Comparison of ENCODE assay signal across 7 mouse cellular contexts in the genomic region with DNA sequence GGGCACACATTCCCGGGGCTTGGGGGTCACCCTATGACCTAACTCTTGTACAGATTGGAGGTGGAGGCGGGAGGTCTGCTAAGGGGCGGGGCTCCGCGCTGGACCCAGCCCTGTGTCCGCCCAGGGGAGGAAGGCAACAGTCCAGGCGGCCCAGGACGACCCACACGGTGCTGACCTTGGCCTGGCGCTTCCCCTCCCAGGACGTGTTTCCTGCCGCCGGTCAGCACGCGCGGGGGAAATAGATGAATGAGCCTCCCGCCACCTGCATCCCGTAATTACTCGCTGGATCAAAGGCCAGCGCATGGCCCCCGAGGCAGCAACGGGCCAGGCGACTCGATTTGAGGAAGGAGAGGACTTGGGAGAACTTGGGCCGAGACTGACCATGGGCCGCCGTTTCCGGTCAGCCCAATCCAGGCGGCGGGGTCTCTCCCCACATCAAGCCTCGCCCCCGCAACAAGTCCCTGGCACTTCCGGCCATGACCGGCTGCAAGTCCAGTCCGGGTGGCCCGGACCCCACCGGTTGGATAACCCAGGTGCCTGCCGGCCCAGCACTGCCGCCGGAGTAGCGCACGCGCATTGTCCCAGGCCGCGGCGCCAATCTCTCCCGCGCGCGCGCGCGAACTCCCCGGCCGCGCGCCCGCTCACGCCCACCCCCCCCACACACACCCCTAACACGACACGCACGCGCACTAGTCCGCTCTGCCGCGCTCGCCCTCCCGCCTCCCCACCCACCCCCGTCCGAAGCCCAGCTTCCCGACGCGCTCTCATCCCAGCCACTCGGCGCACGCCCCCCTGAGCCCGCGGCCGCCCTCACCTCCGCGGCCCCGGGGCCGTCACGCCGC. TPM values are rescaled to one million over a fixed set of nuclear protein-coding genes. Genes with fewer than 3 reads are reported as not detected.
DNase-seq lines count a peak whose midpoint lies in the region; ATAC-seq lines count a peak whose summit lies in the region.

No protein-coding gene starts in this region.

- peak overlapping the region; percentile 93 for H3K27ac ChIP-seq in intestine, embryonic 16.5 days (ENCODE audit: low read length)
- H3K27ac ChIP-seq in limb, embryonic 11.5 days (replicated peaks; ENCODE audit: low read depth, low read length): peak overlapping the region; percentile 75
- H3K27ac ChIP-seq in midbrain, embryonic 13.5 days: peak overlapping the region; percentile 94

- no peaks in the 10 kb centered on the region for H3K27me3 ChIP-seq in intestine, embryonic 16.5 days (replicated peaks; ENCODE audit: control insufficient read depth, insufficient read depth, low read length)
- no peaks in the 10 kb centered on the region for H3K27me3 ChIP-seq in limb, embryonic 11.5 days (ENCODE audit: control insufficient read depth, insufficient read depth, low read length)
- no peaks in the 10 kb centered on the region for H3K27me3 ChIP-seq in midbrain, embryonic 13.5 days

- H3K9ac ChIP-seq in intestine, embryonic 16.5 days (ENCODE audit: low read depth, low read length): peak overlapping the region; percentile 88
- peak overlapping the region; percentile 87 for H3K9ac ChIP-seq in limb, embryonic 11.5 days (ENCODE audit: low read length)
- H3K9ac ChIP-seq in midbrain, embryonic 13.5 days (replicated peaks): peak overlapping the region; percentile 91

- H3K4me1 ChIP-seq in intestine, embryonic 16.5 days (ENCODE audit: control insufficient read depth, insufficient read depth, low read length): peaks cover 31% of the 10 kb centered on the region
- peaks cover 9% of the 10 kb centered on the region; the same call in 1 of the 2 replicates for H3K4me1 ChIP-seq in limb, embryonic 11.5 days (ENCODE audit: control insufficient read depth, insufficient read depth, low read length)
- H3K4me1 ChIP-seq in midbrain, embryonic 13.5 days (replicated peaks): peaks cover 31% of the 10 kb centered on the region

- peak overlapping the region; percentile 78 for H3K4me2 ChIP-seq in intestine, embryonic 16.5 days (ENCODE audit: low read depth, low read length)
- peak overlapping the region; percentile 85 for H3K4me2 ChIP-seq in limb, embryonic 11.5 days (ENCODE audit: low read depth, severe bottlenecking)
- peak overlapping the region; percentile 94 for H3K4me2 ChIP-seq in midbrain, embryonic 13.5 days (replicated peaks)

- no peaks in the 10 kb centered on the region for H3K36me3 ChIP-seq in intestine, embryonic 16.5 days (ENCODE audit: control insufficient read depth, insufficient read depth, low read length)
- H3K36me3 ChIP-seq in limb, embryonic 11.5 days (ENCODE audit: control insufficient read depth, insufficient read depth, low read length): no peaks in the 10 kb centered on the region
- H3K36me3 ChIP-seq in midbrain, embryonic 13.5 days: no peaks in the 10 kb centered on the region

- no peaks in the 10 kb centered on the region for H3K9me3 ChIP-seq in intestine, embryonic 16.5 days (ENCODE audit: control insufficient read depth, low read length)
- no peaks in the 10 kb centered on the region for H3K9me3 ChIP-seq in limb, embryonic 11.5 days (ENCODE audit: control insufficient read depth, low read length)
- H3K9me3 ChIP-seq in midbrain, embryonic 13.5 days: no peaks in the 10 kb centered on the region

- WGBS in intestine, embryonic 16.5 days: under 1% methylated on average over 84 of the region's 85 CpGs
- under 1% methylated on average over 75 of the region's 85 CpGs for WGBS in limb, embryonic 11.5 days
- under 1% methylated on average over 72 of the region's 85 CpGs for WGBS in midbrain, embryonic 13.5 days

- intact Hi-C loops in gastrocnemius, postnatal 36 days (cut with DNase I): no loop called here

- DNase-seq in adrenal gland, postnatal 10 days: peak; percentile 93
- peak; percentile 92 for DNase-seq in embryo, embryonic 11 days
- peak; percentile 74 to 81 for DNase-seq in gastrocnemius, postnatal 36 days
- DNase-seq in limb, embryonic 11.5 days (ENCODE audit: low spot score): peak; percentile 87
- DNase-seq in spleen, adult 18-20 months: peak; percentile 69 to 71

- peak overlapping the region; percentile 80 for H3K4me3 ChIP-seq in intestine, embryonic 16.5 days (ENCODE audit: low read length)
- H3K4me3 ChIP-seq in limb, embryonic 11.5 days (ENCODE audit: low read depth, low read length): peak overlapping the region; percentile 80
- H3K4me3 ChIP-seq in midbrain, embryonic 13.5 days (replicated peaks): peak overlapping the region; percentile 68

- ATAC-seq in intestine, embryonic 16.5 days: peak; percentile 73
- ATAC-seq in limb, embryonic 11.5 days (ENCODE audit: insufficient number of reproducible peaks, low FRiP score, low TSS enrichment, low read depth): peak; percentile 75
- ATAC-seq in midbrain, embryonic 13.5 days: peak; percentile 78

RNA-seq across cellular contexts. Expression of gene Zfp787, which starts 0.5 kb away (rescaled TPM):
- 10 to 100 TPM; 46.2 to 61.5 TPM for total RNA-seq in adrenal gland, postnatal 10 days (2021)
- 10 to 100 TPM; 26.1 to 29.2 TPM for total RNA-seq in gastrocnemius, postnatal 36 days (2021)
- 20.6 and 20.9 TPM in 2 replicates for polyA plus RNA-seq in intestine, embryonic 16.5 days (2015; fragmentation: Nextera tagmentation; extraction: Ambion mirVana)
- polyA plus RNA-seq in limb, embryonic 11.5 days (2014; fragmentation: Nextera tagmentation; extraction: Ambion mirVana): 13.2 and 14.7 TPM in 2 replicates
- 22.4 and 27.6 TPM in 2 replicates for polyA plus RNA-seq in midbrain, embryonic 13.5 days (2015; fragmentation: Nextera tagmentation; extraction: Ambion mirVana)

RNA-seq across cellular contexts. Expression of gene Zfp444, which starts 16.8 kb away (rescaled TPM):
- total RNA-seq in adrenal gland, postnatal 10 days (2021): 10 to 100 TPM; 26.4 to 27.9 TPM
- 1 to 10 TPM; 7.2 to 8.3 TPM for total RNA-seq in gastrocnemius, postnatal 36 days (2021)
- polyA plus RNA-seq in intestine, embryonic 16.5 days (2015; fragmentation: Nextera tagmentation; extraction: Ambion mirVana): 34.6 and 35.3 TPM in 2 replicates
- polyA plus RNA-seq in limb, embryonic 11.5 days (2014; fragmentation: Nextera tagmentation; extraction: Ambion mirVana): 71.6 and 79.7 TPM in 2 replicates
- 84.7 and 95.4 TPM in 2 replicates for polyA plus RNA-seq in midbrain, embryonic 13.5 days (2015; fragmentation: Nextera tagmentation; extraction: Ambion mirVana)

RNA-seq across cellular contexts. Expression of gene Galp, which starts 41.6 kb away (rescaled TPM):
- total RNA-seq in adrenal gland, postnatal 10 days (2021): not detected
- total RNA-seq in gastrocnemius, postnatal 36 days (2021): not detected
- polyA plus RNA-seq in intestine, embryonic 16.5 days (2015; fragmentation: Nextera tagmentation; extraction: Ambion mirVana): not detected in 2 replicates
- not detected in 2 replicates for polyA plus RNA-seq in limb, embryonic 11.5 days (2014; fragmentation: Nextera tagmentation; extraction: Ambion mirVana)
- polyA plus RNA-seq in midbrain, embryonic 13.5 days (2015; fragmentation: Nextera tagmentation; extraction: Ambion mirVana): not detected in 2 replicates

Comparison
In these comparisons a context has a peak if more than half of its experiments do, and no peak if none do; other contexts are left out.
1. Peak in every context shown above with its lines: DNase-seq, ATAC-seq, H3K4me3 ChIP-seq and H3K27ac ChIP-seq.